Mouse (Mus musculus): ENCODE measurements around the gene Eef2.

- no peak for TF ChIP-seq CTCF (IDR thresholded peaks at IDR 0.05; ENCODE audit: control insufficient read depth, insufficient read depth, insufficient replicate concordance, low read depth, low read length)
- no peak for TF ChIP-seq POLR2A (IDR thresholded peaks at IDR 0.05; ENCODE audit: control insufficient read depth, low read depth, low read length)
These were observed 27.7 kb downstream of the Eef2 start for GRCm38 (mm10) chr10:81204137-81204536.
